In genomic region chr14:51143937-51144336, GRCm38 (mm10) we compare ENCODE assay signal across 31 mouse cellular contexts. TPM values are rescaled to one million over a fixed set of nuclear protein-coding genes. Genes with fewer than 3 reads are reported as not detected.
DNase-seq lines count a peak whose midpoint lies in the region; ATAC-seq and TF ChIP-seq lines count a peak whose summit lies in the region.
"Had no signal": no experiment of that assay in that cellular context is flagged by ENCODE, and none has a peak within 500 bp of the region (broad histone marks: within the 10 kb centered on the region; RNA-seq: fewer than 3 reads in every experiment).

No protein-coding gene starts in this region.

- no peaks in the 10 kb centered on the region for H3K36me3 ChIP-seq in stomach, embryonic 15.5 days
- H3K36me3 ChIP-seq in stomach, postnatal 0 days (ENCODE audit: control insufficient read depth, insufficient read depth, low read length) = no peaks in the 10 kb centered on the region
- H3K36me3 ChIP-seq in erythroblast, embryonic 14.5 days (ENCODE audit: control insufficient read depth) = peaks cover 4% of the 10 kb centered on the region; the same call in 1 of the 2 replicates
- H3K36me3 ChIP-seq in liver, embryonic 14.5 days (replicated peaks; ENCODE audit: control insufficient read depth, insufficient read depth, low read depth) = no peaks in the 10 kb centered on the region
- H3K36me3 ChIP-seq: heart, embryonic 13.5 days; hindbrain, embryonic 15.5 days; limb, embryonic 13.5 days; midbrain, embryonic 15.5 days had no signal

- TF ChIP-seq EP300 in stomach, postnatal 0 days (optimal IDR thresholded peaks at IDR 0.05) = no peak
- TF ChIP-seq EP300 in liver, embryonic 14.5 days (IDR thresholded peaks at IDR 0.05; ENCODE audit: low read depth) = peak; percentile 94

- H3K4me1 ChIP-seq in stomach, embryonic 15.5 days = no peaks in the 10 kb centered on the region
- no peaks in the 10 kb centered on the region for H3K4me1 ChIP-seq in stomach, postnatal 0 days (replicated peaks; ENCODE audit: control insufficient read depth, insufficient read depth)
- peaks cover 92% of the 10 kb centered on the region for H3K4me1 ChIP-seq in erythroblast, embryonic 14.5 days (ENCODE audit: control insufficient read depth)
- H3K4me1 ChIP-seq in liver, embryonic 14.5 days (replicated peaks; ENCODE audit: control insufficient read depth in 2 of 2, insufficient read depth in 2 of 2, low read length in 1 of 2) = peaks cover 69 to 74% of the 10 kb centered on the region in 2 experiments
- H3K4me1 ChIP-seq: forebrain, embryonic 13.5 days; hindbrain, embryonic 15.5 days; limb, embryonic 13.5 days; midbrain, embryonic 15.5 days had no signal

- no peak overlapping the region for H3K4me2 ChIP-seq in stomach, embryonic 15.5 days
- H3K4me2 ChIP-seq in stomach, postnatal 0 days (replicated peaks; ENCODE audit: low read depth) = no peak overlapping the region
- H3K4me2 ChIP-seq in liver, embryonic 14.5 days (ENCODE audit: low read depth) = peak overlapping the region; percentile 62
- H3K4me2 ChIP-seq: forebrain, embryonic 13.5 days; heart, embryonic 13.5 days; hindbrain, embryonic 15.5 days; limb, embryonic 13.5 days; lung, embryonic 14.5 days; midbrain, embryonic 15.5 days had no signal

- H3K27ac ChIP-seq in stomach, embryonic 15.5 days = no peak overlapping the region
- H3K27ac ChIP-seq in stomach, postnatal 0 days (replicated peaks) = no peak overlapping the region
- peak overlapping the region; percentile 97 for H3K27ac ChIP-seq in liver, embryonic 14.5 days
- H3K27ac ChIP-seq: forebrain, embryonic 13.5 days; hindbrain, embryonic 15.5 days; limb, embryonic 13.5 days; midbrain, embryonic 15.5 days had no signal

- no peaks in the 10 kb centered on the region for H3K9me3 ChIP-seq in stomach, embryonic 15.5 days
- H3K9me3 ChIP-seq in stomach, postnatal 0 days (ENCODE audit: control insufficient read depth, low read length) = no peaks in the 10 kb centered on the region
- no peaks in the 10 kb centered on the region for H3K9me3 ChIP-seq in erythroblast, embryonic 14.5 days (ENCODE audit: control insufficient read depth, low read length)
- H3K9me3 ChIP-seq in liver, embryonic 14.5 days (ENCODE audit: control insufficient read depth, low read length) = no peaks in the 10 kb centered on the region
- H3K9me3 ChIP-seq: forebrain, embryonic 13.5 days; heart, embryonic 13.5 days; hindbrain, embryonic 15.5 days; limb, embryonic 13.5 days; midbrain, embryonic 15.5 days had no signal

- ATAC-seq in stomach, embryonic 15.5 days (ENCODE audit: insufficient read depth, low FRiP score, low read depth) = peak; percentile 67
- no peak for ATAC-seq in stomach, postnatal 0 days (ENCODE audit: low FRiP score, low TSS enrichment)
- peak; percentile 84 for ATAC-seq in liver, embryonic 14.5 days (ENCODE audit: insufficient read depth)
- ATAC-seq in megakaryocyte-erythroid progenitor cell, adult 5-6 weeks (replicated peaks; ENCODE audit: low FRiP score, low TSS enrichment, poor library complexity, severe bottlenecking) = peak; percentile 73
- ATAC-seq: activated CD4-positive, CD25-positive, alpha-beta regulatory T cell, adult 4 months; forebrain, embryonic 13.5 days; midbrain, embryonic 15.5 days had no signal

- H3K4me3 ChIP-seq in stomach, embryonic 15.5 days (replicated peaks) = no peak overlapping the region
- no peak overlapping the region for H3K4me3 ChIP-seq in stomach, postnatal 0 days (ENCODE audit: low read depth, low read length)
- peak overlapping the region; percentile 33 for H3K4me3 ChIP-seq in erythroblast, embryonic 14.5 days (replicated peaks)
- H3K4me3 ChIP-seq in liver, embryonic 14.5 days (ENCODE audit: insufficient read depth in 1 of 2, low read depth in 2 of 2, low read length in 2 of 2) = no peak overlapping the region
- H3K4me3 ChIP-seq: forebrain, embryonic 13.5 days; heart, embryonic 13.5 days; hindbrain, embryonic 15.5 days; limb, embryonic 13.5 days; midbrain, embryonic 15.5 days; myocyte had no signal

- no peak for TF ChIP-seq CTCF in stomach, postnatal 0 days (IDR thresholded peaks at IDR 0.05; ENCODE audit: low read depth)
- no peak for TF ChIP-seq CTCF in liver, embryonic 14.5 days (IDR thresholded peaks at IDR 0.05; ENCODE audit: low read depth)

- DNase-seq in stomach, postnatal 0 days (ENCODE audit: low spot score) = no peak
- peak in 2 of 3 experiments; percentile 75 to 79 for DNase-seq in liver, embryonic 14.5 days (ENCODE audit: low read depth in 3 of 3, low spot score in 3 of 3)
- DNase-seq in adrenal gland, adult 18-20 months (ENCODE audit: low spot score in 2 of 2) = no peak
- no peak for DNase-seq in ovary, adult 18-20 months (ENCODE audit: low spot score)
- no peak for DNase-seq in spleen, adult 12 weeks (ENCODE audit: low spot score)
- DNase-seq: adrenal gland, postnatal 10 days; B cell, adult 2 months; cerebellum, adult 9-10 months; kidney, adult 8-10 months; kidney, postnatal 14 days; lung, embryonic 14.5 days had no signal

- H3K9ac ChIP-seq in stomach, embryonic 15.5 days = no peak overlapping the region
- H3K9ac ChIP-seq in stomach, postnatal 0 days (ENCODE audit: low read length) = no peak overlapping the region
- H3K9ac ChIP-seq in liver, embryonic 14.5 days (replicated peaks) = peak overlapping the region; percentile 56
- H3K9ac ChIP-seq: forebrain, embryonic 13.5 days; heart, embryonic 13.5 days; hindbrain, embryonic 15.5 days; limb, embryonic 13.5 days; lung, embryonic 14.5 days; midbrain, embryonic 15.5 days had no signal

- 80% methylated on average over 2 of the region's 2 CpGs for WGBS in stomach, embryonic 15.5 days
- 77% methylated on average over 2 of the region's 2 CpGs for WGBS in stomach, postnatal 0 days
- 20% methylated on average over 2 of the region's 2 CpGs for WGBS in liver, embryonic 14.5 days (ENCODE audit: insufficient replicate concordance)

- H3K27me3 ChIP-seq in stomach, embryonic 15.5 days (replicated peaks) = no peaks in the 10 kb centered on the region
- H3K27me3 ChIP-seq in stomach, postnatal 0 days (ENCODE audit: control insufficient read depth, insufficient read depth, low read length) = no peaks in the 10 kb centered on the region
- no peaks in the 10 kb centered on the region for H3K27me3 ChIP-seq in erythroblast, embryonic 14.5 days (ENCODE audit: control insufficient read depth)
- no peaks in the 10 kb centered on the region for H3K27me3 ChIP-seq in liver, embryonic 14.5 days (ENCODE audit: control insufficient read depth, insufficient read depth, low read length)
- H3K27me3 ChIP-seq: CH12.LX; forebrain, embryonic 13.5 days; heart, embryonic 13.5 days; hindbrain, embryonic 15.5 days; limb, embryonic 13.5 days; midbrain, embryonic 15.5 days had no signal

RNA-seq across cellular contexts. Expression of gene Rnase1, which starts 2.6 kb away (rescaled TPM):
- polyA plus RNA-seq in stomach, embryonic 15.5 days (2015; fragmentation: Nextera tagmentation; extraction: Ambion mirVana) = 57.6 and 62.8 TPM in 2 replicates
- polyA plus RNA-seq in stomach, postnatal 0 days (2015; fragmentation: Nextera tagmentation; extraction: Ambion mirVana) = 21.1 and 24.2 TPM in 2 replicates
- not detected in 2 replicates for polyA plus RNA-seq in erythroblast, embryonic 14.5 days (2012)
- not detected in 2 replicates for polyA plus RNA-seq in liver, embryonic 14.5 days (2012; rRNA removed)
- polyA plus RNA-seq in liver, embryonic 14.5 days (2014; fragmentation: Nextera tagmentation; extraction: Ambion mirVana) = not detected in 2 replicates
- not detected in 2 replicates for total RNA-seq in megakaryocyte-erythroid progenitor cell, adult 5-6 weeks (2014; fragmentation: Nextera tagmentation)
- not detected in 2 replicates for total RNA-seq in megakaryocyte-erythroid progenitor cell, adult 5-6 weeks (2017)
- not detected for total RNA-seq in adrenal gland, adult 18-20 months (2021)
- total RNA-seq: adrenal gland, postnatal 10 days; gastrocnemius, adult 8-10 months had no signal
- polyA plus RNA-seq: activated CD4-positive, CD25-positive, alpha-beta regulatory T cell, adult 4 months; embryonic facial prominence, embryonic 11.5 days; forebrain, embryonic 13.5 days; midbrain, embryonic 15.5 days had no signal

RNA-seq across cellular contexts. Expression of gene Rnase2b, which starts 18.1 kb away (rescaled TPM):
- not detected in 2 replicates for polyA plus RNA-seq in stomach, embryonic 15.5 days (2015; fragmentation: Nextera tagmentation; extraction: Ambion mirVana)
- 0.31 and 0.39 TPM in 2 replicates for polyA plus RNA-seq in stomach, postnatal 0 days (2015; fragmentation: Nextera tagmentation; extraction: Ambion mirVana)
- not detected in 2 replicates for polyA plus RNA-seq in erythroblast, embryonic 14.5 days (2012)
- not detected in 2 replicates for polyA plus RNA-seq in liver, embryonic 14.5 days (2012; rRNA removed)
- not detected in 2 replicates for polyA plus RNA-seq in liver, embryonic 14.5 days (2014; fragmentation: Nextera tagmentation; extraction: Ambion mirVana)
- not detected in 2 replicates for total RNA-seq in megakaryocyte-erythroid progenitor cell, adult 5-6 weeks (2014; fragmentation: Nextera tagmentation)
- not detected in 2 replicates for total RNA-seq in megakaryocyte-erythroid progenitor cell, adult 5-6 weeks (2017)
- total RNA-seq in adrenal gland, adult 18-20 months (2021) = not detected
- total RNA-seq: adrenal gland, postnatal 10 days; gastrocnemius, adult 8-10 months; heart, postnatal 36 days; left cerebral cortex, postnatal 25 days had no signal
- polyA plus RNA-seq: activated CD4-positive, CD25-positive, alpha-beta regulatory T cell, adult 4 months; embryonic facial prominence, embryonic 11.5 days; forebrain, embryonic 13.5 days; frontal cortex, adult 2 months; gonadal fat pad, adult 2 months; heart, embryonic 13.5 days; hindbrain, embryonic 15.5 days; intestine, embryonic 14.5 days; limb, embryonic 13.5 days; lung, embryonic 14.5 days; midbrain, embryonic 15.5 days; myocyte; neural tube, embryonic 14.5 days; urinary bladder, adult 2 months had no signal

RNA-seq across cellular contexts. Expression of gene Rnase6, which starts 20.2 kb away (rescaled TPM):
- polyA plus RNA-seq in stomach, embryonic 15.5 days (2015; fragmentation: Nextera tagmentation; extraction: Ambion mirVana) = 2.8 and 3.1 TPM in 2 replicates
- 1.2 and 1.3 TPM in 2 replicates for polyA plus RNA-seq in stomach, postnatal 0 days (2015; fragmentation: Nextera tagmentation; extraction: Ambion mirVana)
- polyA plus RNA-seq in erythroblast, embryonic 14.5 days (2012) = 0.09 and 0.10 TPM in 2 replicates
- 1.9 and 2.8 TPM in 2 replicates for polyA plus RNA-seq in liver, embryonic 14.5 days (2012; rRNA removed)
- 3.6 TPM in 2 replicates for polyA plus RNA-seq in liver, embryonic 14.5 days (2014; fragmentation: Nextera tagmentation; extraction: Ambion mirVana)
- 2.8 and 14.6 TPM in 2 replicates for total RNA-seq in megakaryocyte-erythroid progenitor cell, adult 5-6 weeks (2014; fragmentation: Nextera tagmentation)
- total RNA-seq in megakaryocyte-erythroid progenitor cell, adult 5-6 weeks (2017) = 14.8 and 44.0 TPM in 2 replicates
- 1 to 10 TPM; 1.3 to 2.0 TPM for total RNA-seq in adrenal gland, adult 18-20 months (2021)
- total RNA-seq: gastrocnemius, adult 8-10 months had no signal
- polyA plus RNA-seq: embryonic facial prominence, embryonic 11.5 days; forebrain, embryonic 13.5 days; neural tube, embryonic 14.5 days had no signal

RNA-seq across cellular contexts. Expression of gene Eddm3b, which starts 29.7 kb away (rescaled TPM):
- not detected in 2 replicates for polyA plus RNA-seq in stomach, embryonic 15.5 days (2015; fragmentation: Nextera tagmentation; extraction: Ambion mirVana)
- polyA plus RNA-seq in stomach, postnatal 0 days (2015; fragmentation: Nextera tagmentation; extraction: Ambion mirVana) = not detected in 2 replicates
- polyA plus RNA-seq in erythroblast, embryonic 14.5 days (2012) = not detected in 2 replicates
- polyA plus RNA-seq in liver, embryonic 14.5 days (2012; rRNA removed) = not detected in 2 replicates
- not detected in 2 replicates for polyA plus RNA-seq in liver, embryonic 14.5 days (2014; fragmentation: Nextera tagmentation; extraction: Ambion mirVana)
- total RNA-seq in megakaryocyte-erythroid progenitor cell, adult 5-6 weeks (2014; fragmentation: Nextera tagmentation) = not detected in 2 replicates
- not detected in 2 replicates for total RNA-seq in megakaryocyte-erythroid progenitor cell, adult 5-6 weeks (2017)
- not detected for total RNA-seq in adrenal gland, adult 18-20 months (2021)
- total RNA-seq: adrenal gland, postnatal 10 days; CH12.LX; gastrocnemius, adult 8-10 months; heart, postnatal 36 days; left cerebral cortex, postnatal 25 days had no signal
- polyA plus RNA-seq: activated CD4-positive, CD25-positive, alpha-beta regulatory T cell, adult 4 months; embryonic facial prominence, embryonic 11.5 days; forebrain, embryonic 13.5 days; frontal cortex, adult 2 months; heart, embryonic 13.5 days; hindbrain, embryonic 15.5 days; limb, embryonic 13.5 days; lung, embryonic 14.5 days; midbrain, embryonic 15.5 days; neural tube, embryonic 14.5 days had no signal

RNA-seq across cellular contexts. Expression of gene Ang, which starts 53.0 kb away (rescaled TPM):
- 44.8 and 50.6 TPM in 2 replicates for polyA plus RNA-seq in stomach, embryonic 15.5 days (2015; fragmentation: Nextera tagmentation; extraction: Ambion mirVana)
- polyA plus RNA-seq in stomach, postnatal 0 days (2015; fragmentation: Nextera tagmentation; extraction: Ambion mirVana) = 27.7 and 29.5 TPM in 2 replicates
- not detected in 2 replicates for polyA plus RNA-seq in erythroblast, embryonic 14.5 days (2012)
- 3.3 and 3.4 TPM in 2 replicates for polyA plus RNA-seq in liver, embryonic 14.5 days (2012; rRNA removed)
- polyA plus RNA-seq in liver, embryonic 14.5 days (2014; fragmentation: Nextera tagmentation; extraction: Ambion mirVana) = 5.4 and 7.1 TPM in 2 replicates
- total RNA-seq in megakaryocyte-erythroid progenitor cell, adult 5-6 weeks (2014; fragmentation: Nextera tagmentation) = not detected in 2 replicates
- total RNA-seq in megakaryocyte-erythroid progenitor cell, adult 5-6 weeks (2017) = not detected in 2 replicates
- 1 to 10 TPM; 4.9 to 9.2 TPM for total RNA-seq in adrenal gland, adult 18-20 months (2021)

Comparison
In these comparisons a context has a peak if more than half of its experiments do, and no peak if none do; other contexts are left out.
1. DNase-seq: peak in liver, embryonic 14.5 days (2 of 3); none in stomach, postnatal 0 days (single experiment), adrenal gland, adult 18-20 months (0 of 2), ovary, adult 18-20 months (single experiment) and spleen, adult 12 weeks (single experiment).
2. RNA of gene Rnase1, which starts 2.6 kb away (polyA plus RNA-seq): 57.6 to 62.8 TPM in stomach, embryonic 15.5 days and 21.1 to 24.2 TPM in stomach, postnatal 0 days; not detected in liver, embryonic 14.5 days and not detected in erythroblast, embryonic 14.5 days; every median in the first group is over 10 times any median in the second.